Mouse (Mus musculus) brown adipose tissue, adult 24 weeks (tissue): ENCODE results near the gene Kcnc4. TPM values are rescaled to one million over a fixed set of nuclear protein-coding genes. Genes with fewer than 3 reads are reported as not detected.

ENCODE experiments used
- H3K27ac ChIP-seq: fragments of 200-500 bp; replicated peaks from 2 replicates; pipeline ENCODE4 v1.5.1; 2012; ENCODE audit warnings: low read depth, mild to moderate bottlenecking, low read length
- H3K4me1 ChIP-seq: fragments of 200-500 bp; 2 replicates; pipeline ENCODE4 v1.6.1; 2012; ENCODE audit warnings: low read length, mixed read lengths; ENCODE audit not compliant: control insufficient read depth, insufficient read depth, insufficient read length
- H3K4me3 ChIP-seq: fragments of 200-500 bp; 2 replicates; pipeline ENCODE4 v1.5.1; 2012; ENCODE audit warnings: low read depth, mild to moderate bottlenecking, low read length, moderate library complexity; ENCODE audit not compliant: insufficient read depth
- polyA plus RNA-seq: library from polyadenylated mRNA; stranded (reverse); fragments of >200 nt; gene quantifications from 2 replicates; pipeline ENCODE4 v1.2.4, GENCODE M21; 2012; ENCODE audit not compliant: missing spikeins, insufficient read depth, insufficient read length

The Kcnc4 gene
- polyA plus RNA-seq, 1 experiment = 0.48 TPM

DNA sequence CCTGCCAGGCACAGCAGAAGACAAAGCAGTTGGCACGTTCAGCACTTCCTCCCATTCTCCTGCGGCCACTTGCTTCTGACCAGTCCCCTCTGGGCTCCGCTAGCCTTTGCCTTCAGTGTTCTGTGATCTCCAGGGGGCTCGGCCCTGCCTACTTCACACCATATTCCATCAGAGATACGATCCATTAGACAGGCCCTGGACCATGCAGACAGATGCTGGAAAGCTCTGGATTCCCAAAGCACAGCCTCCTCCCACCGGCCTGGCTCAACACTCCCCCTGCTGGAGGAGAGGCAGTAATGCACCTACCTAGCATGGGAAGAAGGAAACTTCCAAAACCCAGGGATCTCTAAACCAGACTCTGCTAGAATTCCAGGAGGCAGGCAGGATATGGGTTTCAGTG, 12.8 kb upstream of the Kcnc4 start:
- no peaks in the 10 kb centered on the region for H3K4me1 ChIP-seq
- no peak overlapping the region for H3K4me3 ChIP-seq
- H3K27ac ChIP-seq = no peak overlapping the region

- H3K4me1 ChIP-seq = no peaks in the 10 kb centered on the region
- no peak overlapping the region for H3K27ac ChIP-seq
- no peak overlapping the region for H3K4me3 ChIP-seq
These were observed 9.7 kb upstream of the Kcnc4 start for GRCm38 (mm10) chr3:107469059-107469458.

DNA sequence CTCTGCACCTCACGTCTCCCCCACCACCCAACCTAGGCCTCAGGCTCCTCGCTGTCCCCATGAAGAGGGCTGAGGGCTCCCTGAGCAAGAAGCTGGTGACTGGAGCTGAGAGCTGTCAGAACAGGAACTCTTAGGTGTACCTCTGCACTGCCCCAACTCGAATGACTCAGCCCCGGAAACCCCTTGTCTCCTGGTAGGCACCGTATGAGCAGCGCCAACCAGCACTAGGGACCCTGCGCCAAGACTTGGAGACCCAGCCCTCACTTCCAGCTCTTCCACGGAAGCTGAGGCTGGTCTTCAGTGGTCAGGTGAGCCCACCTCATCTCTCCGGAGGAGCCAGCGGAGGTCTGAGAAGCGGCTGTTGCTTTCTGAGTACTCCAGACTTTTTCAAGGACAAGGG, 8.8 kb upstream of the Kcnc4 start:
- no peaks in the 10 kb centered on the region for H3K4me1 ChIP-seq
- no peak overlapping the region for H3K27ac ChIP-seq
- H3K4me3 ChIP-seq = no peak overlapping the region

- Histone ChIP-seq H3K4me3 (no peak overlapping the region), H3K4me1 (no peaks in the 10 kb centered on the region), H3K27ac (no peak overlapping the region)
These were observed 7.2 kb upstream of the Kcnc4 start for GRCm38 (mm10) chr3:107466577-107466976.

DNA sequence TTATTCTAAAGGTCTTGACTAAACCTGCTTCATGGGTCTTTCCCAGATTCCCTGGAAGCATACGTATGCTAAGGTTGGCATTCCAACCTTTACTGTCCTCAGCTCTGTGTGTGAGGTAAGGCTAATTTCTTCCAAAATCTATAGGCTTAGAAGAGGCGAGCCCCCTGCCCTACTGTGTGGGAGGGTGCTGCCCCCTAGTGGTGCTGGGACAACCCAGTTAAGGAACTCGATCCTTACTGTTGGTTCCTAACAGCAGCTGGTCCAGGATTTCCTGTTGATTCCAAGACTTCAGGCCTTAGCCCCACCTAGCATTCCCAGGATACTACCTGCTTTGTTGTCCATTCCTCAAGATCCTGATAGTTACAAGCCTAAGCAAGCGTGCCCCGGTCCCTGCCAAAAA, 2.8 kb upstream of the Kcnc4 start:
- Histone ChIP-seq H3K27ac (no peak overlapping the region), H3K4me3 (no peak overlapping the region), H3K4me1 (no peaks in the 10 kb centered on the region)

DNA sequence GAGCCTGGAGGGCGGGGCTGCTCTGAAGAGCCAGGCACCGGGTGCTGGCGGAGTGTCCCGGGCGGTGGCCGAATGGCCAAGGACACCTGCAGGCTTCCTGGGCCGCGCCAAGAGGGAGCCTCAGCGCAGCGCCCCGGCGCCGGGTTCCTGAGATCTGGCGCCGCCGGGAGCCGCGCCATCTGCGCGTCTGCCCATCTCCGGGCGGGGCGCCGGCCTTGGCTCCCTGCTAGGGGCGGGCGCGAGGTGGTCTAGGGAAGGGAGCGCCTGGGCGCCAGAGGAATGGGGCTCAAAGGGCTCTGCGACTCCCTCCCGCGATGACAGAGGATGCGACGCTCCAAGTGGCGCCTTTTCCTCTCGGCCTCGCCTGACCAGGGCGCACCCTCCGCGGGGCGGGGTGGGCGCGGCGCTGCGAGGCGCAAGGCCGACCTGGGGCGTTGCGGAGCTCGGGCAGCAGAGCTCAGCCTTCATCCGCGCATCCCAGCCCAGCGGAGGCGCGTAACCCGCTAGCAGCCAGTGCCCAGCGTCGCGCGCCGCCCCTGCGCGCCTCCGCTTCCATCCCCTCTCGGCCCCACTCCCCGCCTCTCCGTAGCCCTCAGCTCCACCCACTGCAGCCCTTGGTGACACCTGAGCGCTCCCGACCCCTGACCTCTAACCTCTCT, 550 bp upstream of the Kcnc4 start:
- Histone ChIP-seq H3K4me1 (no peaks in the 10 kb centered on the region), H3K4me3 (peak overlapping the region; percentile 55), H3K27ac (no peak overlapping the region)

- Histone ChIP-seq H3K4me3 (peak overlapping the region; percentile 55), H3K27ac (no peak overlapping the region), H3K4me1 (no peaks in the 10 kb centered on the region)
These were observed 690 bp downstream of the Kcnc4 start for GRCm38 (mm10) chr3:107458528-107459195.

DNA sequence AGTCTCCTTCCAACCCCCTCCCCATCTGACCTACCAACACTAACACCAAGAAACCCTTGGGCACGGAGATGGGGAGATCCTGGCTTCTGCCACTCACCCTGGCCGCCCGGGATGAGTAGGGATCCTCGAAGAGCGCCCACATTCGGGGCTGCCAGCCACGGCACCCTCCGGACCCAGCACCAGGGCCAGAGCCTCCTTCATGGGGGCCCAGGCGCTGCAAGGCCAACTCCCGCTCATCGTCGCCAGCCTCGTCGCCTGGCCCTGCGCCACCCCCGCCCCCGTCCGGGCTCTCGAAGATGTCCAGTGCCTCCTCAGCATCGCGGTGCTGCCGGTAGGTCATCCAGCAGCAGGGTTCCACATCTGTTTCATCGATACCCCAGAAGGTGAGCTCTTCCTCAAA, 1.2 kb downstream of the Kcnc4 start:
- Histone ChIP-seq H3K4me3 (no peak overlapping the region), H3K27ac (no peak overlapping the region), H3K4me1 (no peaks in the 10 kb centered on the region)

DNA sequence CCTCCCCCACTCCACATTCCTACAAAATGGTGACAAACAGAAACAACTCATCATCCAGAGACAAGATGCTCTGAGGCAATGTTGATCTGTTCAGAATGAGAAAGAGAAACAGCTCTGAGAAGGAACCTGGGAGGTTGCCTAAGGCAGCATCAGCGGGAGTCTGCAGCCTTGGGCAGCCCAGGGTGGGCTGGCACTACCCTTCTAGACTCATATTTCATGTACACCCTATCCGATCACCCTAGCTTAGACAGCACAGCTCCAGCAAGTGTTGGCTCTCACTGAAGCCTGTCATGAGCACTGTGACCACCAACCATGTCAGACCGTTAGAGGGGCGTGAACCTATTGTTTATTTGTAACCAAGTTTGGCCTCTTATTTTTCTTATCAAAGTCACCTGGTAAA, 5.1 kb downstream of the Kcnc4 start:
- Histone ChIP-seq H3K4me1 (0 out of 2 replicates have a peak, but pooled peaks cover 2% of the 10 kb centered on the region), H3K27ac (no peak overlapping the region), H3K4me3 (no peak overlapping the region)

DNA sequence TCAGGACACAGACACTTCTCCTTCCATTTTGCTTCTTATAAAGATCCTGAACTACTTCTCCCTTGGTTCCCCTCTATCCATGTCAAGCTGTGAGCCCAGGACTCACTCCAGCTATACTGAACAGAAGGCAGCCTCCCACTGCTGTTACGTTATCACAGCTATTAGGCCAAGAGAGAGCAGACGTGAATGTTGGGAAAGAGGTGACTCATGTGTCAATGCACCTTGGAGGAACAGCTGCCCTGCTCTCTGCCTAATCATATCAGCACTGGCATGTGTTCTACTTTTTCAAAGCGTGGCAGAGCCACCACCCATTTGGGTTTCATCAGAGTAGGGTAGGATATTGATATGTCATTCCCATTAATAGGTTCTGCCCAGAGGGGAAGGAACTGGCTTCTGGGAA, 12.5 kb downstream of the Kcnc4 start:
- Histone ChIP-seq H3K27ac (no peak overlapping the region), H3K4me3 (no peak overlapping the region), H3K4me1 (0 out of 2 replicates have a peak, but pooled peaks cover 2% of the 10 kb centered on the region)

DNA sequence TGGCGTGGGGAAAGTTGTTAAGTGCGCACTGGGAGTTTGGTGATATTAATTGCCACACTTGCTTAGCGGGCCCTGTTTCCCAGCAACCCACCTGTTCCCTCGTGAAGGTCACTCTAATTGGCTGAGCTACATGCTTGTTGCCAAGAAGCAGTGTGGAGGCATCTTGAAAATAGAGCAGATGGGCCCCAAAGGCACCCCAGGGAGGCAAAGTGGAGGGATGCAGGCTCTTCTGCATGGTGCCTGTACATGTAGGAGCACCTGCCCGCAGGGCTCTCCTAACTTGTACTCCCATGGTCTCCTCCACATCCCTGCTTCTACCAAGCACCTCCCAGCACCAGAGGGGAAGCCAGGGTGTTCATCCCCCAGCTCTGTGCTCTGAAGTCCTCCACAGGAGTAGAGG, 15.5 kb downstream of the Kcnc4 start:
- no peak overlapping the region for H3K27ac ChIP-seq
- no peak overlapping the region for H3K4me3 ChIP-seq
- H3K4me1 ChIP-seq = no peaks in the 10 kb centered on the region

GRCm38 (mm10) chr3:107442191-107442590, 17.2 kb downstream of the Kcnc4 start:
- no peak overlapping the region for H3K4me3 ChIP-seq
- H3K4me1 ChIP-seq = 0 out of 2 replicates have a peak, but pooled peaks cover 3% of the 10 kb centered on the region
- no peak overlapping the region for H3K27ac ChIP-seq

DNA sequence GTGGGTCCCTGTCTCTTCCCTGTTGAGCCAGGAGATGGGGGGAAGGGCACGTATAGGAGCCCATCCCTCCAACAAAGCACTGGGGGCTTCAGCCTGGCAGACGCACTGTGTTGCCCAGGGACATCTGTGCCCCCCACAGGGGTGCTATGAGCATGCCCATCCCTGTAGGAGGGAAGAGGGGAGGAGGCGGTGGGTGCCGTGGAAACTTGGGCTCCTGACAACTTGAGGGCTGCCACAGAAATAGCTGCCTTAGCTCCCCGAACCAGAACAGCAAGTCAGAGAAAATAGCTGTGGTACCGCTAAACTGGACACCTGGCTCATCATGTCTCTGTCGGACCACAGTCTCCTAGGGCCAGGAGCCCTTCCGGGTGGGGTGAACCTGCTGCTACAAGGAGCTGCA, 18.0 kb downstream of the Kcnc4 start:
- no peak overlapping the region for H3K27ac ChIP-seq

DNA sequence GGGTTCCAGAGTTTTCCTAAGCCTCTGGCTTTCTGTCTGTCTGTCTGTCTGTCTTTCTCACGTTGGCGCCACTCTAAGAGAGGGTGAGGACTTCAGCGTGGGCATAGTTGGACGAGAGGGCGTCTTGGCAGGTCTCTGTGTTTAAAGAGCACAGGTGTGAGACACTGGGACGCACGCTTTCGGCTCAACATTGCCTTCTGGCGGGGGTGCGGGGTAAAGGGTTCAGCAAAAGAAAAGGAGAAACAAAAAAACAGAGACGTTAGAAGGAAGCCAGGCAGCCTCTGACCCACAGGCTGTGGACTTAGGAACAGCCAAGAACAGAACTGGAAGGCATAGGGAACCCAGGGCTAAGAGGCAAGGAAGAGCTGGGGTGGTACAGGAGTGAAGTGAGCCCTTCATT, 20.1 kb downstream of the Kcnc4 start:
- H3K4me1 ChIP-seq = 0 out of 2 replicates have a peak, but pooled peaks cover 3% of the 10 kb centered on the region
- no peak overlapping the region for H3K4me3 ChIP-seq
- H3K27ac ChIP-seq = no peak overlapping the region

More for the DNA sequence above, 18.0 kb downstream of the Kcnc4 start:
- no peak overlapping the region for H3K4me3 ChIP-seq
- 0 out of 2 replicates have a peak, but pooled peaks cover 3% of the 10 kb centered on the region for H3K4me1 ChIP-seq

DNA sequence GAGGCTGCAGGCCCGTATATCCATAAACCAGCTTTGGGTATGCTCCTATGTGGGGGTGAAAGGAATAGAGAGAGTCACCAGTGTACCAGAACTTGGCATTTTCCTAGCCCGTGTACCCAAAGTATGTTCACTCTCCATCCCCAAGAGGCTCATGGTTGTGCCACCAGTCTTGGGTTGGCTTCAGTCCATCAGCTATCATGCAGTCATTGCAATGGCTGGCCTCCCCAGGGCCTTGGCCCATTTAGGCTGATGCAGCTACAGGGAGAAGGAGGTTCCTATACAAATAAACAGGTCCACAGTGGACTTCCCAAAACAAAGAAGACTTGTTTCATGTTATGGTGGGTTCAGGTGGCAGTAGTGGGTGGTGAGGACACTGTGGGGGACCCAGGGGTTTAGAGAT, 21.7 kb downstream of the Kcnc4 start:
- Histone ChIP-seq H3K27ac (no peak overlapping the region), H3K4me3 (no peak overlapping the region), H3K4me1 (0 out of 2 replicates have a peak, but pooled peaks cover 3% of the 10 kb centered on the region)

DNA sequence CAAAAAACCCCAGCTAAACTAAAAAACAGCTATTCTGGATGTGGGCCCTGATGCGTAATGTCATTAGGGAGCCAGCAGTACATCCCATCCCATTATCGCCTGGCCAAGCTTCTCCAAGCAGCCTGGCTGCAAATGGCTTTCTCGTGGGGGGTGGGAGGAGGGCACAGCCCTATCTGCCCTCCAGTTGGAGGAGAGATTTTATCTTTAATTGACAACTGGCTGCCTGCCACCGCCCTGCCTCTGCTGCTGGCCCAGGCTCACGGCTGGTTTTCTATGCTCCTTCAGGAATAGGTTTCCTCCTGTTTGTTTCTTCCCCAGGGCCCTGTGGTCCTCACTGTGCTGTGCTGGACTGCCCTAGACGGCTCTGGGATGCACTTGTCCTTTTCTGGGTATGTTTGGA, 22.9 kb downstream of the Kcnc4 start:
- Histone ChIP-seq H3K4me1 (0 out of 2 replicates have a peak, but pooled peaks cover 3% of the 10 kb centered on the region), H3K4me3 (no peak overlapping the region), H3K27ac (no peak overlapping the region)
